Mouse (Mus musculus) layer of hippocampus, adult 8-10 months (tissue): ENCODE measurements at regions not wholly inside any gene's neighbourhood (a gene's known extent, or its start where the extent isn't known, plus 50 kb on each side); places are given as distances from the start of the nearest gene placed in this dataset.
"Not testable (repeated sequence)": the region's sequence is repeated elsewhere in the genome, so short reads cannot be mapped to it uniquely, and the experiment has no call there.

Experiments used
- DNase-seq, 2 experiments: peaks; one replicate each; pipeline ENCODE4 v3.0.0; 2022; ENCODE audit warnings: low spot score in 2 of 2

DNA sequence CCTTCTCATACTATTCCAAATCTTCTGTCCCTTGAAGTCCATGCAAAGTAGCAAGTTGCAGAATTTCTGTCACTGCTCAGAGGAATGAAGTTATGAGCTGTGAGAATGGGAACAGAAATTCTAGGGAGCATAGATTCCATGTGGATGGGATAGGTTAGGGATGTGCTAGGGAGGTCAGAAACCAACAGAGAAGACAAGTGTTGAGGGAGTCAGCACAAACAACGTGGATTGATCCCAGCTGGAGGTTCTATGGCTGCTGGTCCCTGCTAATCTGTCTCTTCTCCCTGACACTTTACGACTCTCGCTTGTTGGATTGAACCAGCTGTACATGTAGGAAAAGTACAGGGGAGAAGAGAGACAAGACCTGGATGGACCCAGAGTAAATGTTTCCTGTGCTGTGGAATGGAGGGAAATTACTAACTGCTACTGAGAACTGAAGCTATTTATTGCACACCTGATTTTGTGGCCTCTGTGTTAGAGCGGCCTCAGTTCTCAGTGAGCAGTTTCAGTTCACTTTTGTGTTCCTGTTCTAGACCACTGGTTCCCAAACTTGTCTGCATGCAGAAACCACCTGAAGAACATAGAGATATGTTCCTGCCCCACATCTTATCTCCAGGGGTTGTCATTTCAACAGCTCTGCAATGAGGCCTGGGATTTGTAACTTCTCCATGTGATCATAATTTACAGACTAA is 151.0 kb downstream of the Ube2e3 start:
- no peak for DNase-seq

- no peak for DNase-seq
Observed at GRCm38 (mm10) chr2:79022954-79023353, 155.0 kb downstream of the Ube2e3 start.

DNA sequence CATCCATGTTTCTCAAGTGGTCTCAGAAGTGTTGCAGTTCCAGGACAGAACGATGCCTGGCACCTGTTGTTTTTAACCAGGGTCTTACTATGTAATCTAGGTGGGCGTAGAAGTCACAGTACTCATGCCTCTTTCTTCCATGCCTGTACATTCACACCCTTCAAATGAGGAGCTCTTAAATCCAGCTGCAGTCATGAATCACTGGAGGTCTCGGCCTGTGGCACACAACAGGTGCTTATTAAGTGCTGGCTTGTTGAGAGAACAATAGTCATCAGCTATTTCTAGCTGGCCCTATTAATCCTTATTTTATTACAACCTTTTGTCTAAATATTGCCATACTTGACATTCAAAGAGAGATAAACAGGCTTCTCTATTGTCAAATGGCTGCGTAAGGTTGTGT is 157.8 kb downstream of the Ube2e3 start:
- DNase-seq = no peak

DNA sequence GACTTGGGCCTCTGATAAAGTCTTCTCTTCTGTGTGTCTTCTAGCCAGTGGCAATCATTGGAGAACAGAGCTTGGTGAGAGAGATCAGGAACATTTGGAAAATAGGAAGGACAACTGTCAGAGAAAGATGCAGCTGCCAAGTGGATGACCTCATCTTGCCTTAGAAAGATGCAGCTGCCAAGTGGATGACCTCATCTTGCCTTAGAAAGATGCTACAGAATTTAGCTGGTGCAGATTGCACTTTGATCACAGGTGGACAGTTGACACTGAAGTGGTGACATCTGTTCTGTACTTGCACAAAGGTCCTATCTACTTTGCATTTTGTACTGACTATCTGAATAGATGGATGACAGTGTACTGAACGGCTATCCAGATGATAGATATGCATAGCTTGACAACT is 163.1 kb downstream of the Ube2e3 start:
- no peak for DNase-seq

- DNase-seq = no peak
Observed at GRCm38 (mm10) chr2:79036296-79036695, 168.4 kb downstream of the Ube2e3 start.

DNA sequence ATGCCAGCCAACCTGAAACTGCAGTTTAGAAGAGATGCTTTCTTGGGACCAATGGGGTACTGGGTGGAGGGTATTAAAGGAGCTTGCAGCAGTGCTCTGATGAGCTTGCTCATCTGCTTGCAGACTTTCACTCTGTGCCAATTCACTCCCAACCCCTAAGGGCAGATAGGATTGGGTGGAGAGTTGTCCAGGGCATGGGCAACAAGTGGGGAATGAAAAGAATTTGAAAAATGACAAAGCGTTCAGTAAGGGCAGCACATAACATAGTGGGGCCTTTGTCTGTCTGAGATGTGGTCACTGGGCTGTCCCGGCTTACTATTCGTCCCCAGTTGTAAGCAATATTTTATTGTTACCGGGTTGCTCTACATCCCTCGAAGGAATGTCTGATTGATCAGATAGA is 170.7 kb downstream of the Ube2e3 start:
- DNase-seq = no peak

DNA sequence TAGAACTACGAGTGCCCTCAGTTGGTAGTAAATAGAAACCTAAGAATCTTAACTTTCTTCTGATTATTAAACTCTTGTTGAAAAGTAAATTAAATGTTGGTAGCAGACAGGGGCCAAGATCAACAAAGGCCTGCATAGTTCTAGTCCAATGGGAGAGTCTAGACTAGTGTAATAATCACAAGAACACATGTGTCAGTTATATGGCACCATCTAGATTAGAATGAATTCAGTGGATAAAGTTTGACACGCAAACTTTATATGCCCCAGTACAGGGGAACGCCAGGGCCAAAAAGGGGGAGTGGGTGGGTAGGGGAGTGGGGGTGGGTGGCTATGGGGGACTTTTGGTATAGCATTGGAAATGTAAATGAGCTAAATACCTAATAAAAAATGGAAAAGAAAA is 176.9 kb downstream of the Ube2e3 start:
- DNase-seq = not testable (repeated sequence)

DNA sequence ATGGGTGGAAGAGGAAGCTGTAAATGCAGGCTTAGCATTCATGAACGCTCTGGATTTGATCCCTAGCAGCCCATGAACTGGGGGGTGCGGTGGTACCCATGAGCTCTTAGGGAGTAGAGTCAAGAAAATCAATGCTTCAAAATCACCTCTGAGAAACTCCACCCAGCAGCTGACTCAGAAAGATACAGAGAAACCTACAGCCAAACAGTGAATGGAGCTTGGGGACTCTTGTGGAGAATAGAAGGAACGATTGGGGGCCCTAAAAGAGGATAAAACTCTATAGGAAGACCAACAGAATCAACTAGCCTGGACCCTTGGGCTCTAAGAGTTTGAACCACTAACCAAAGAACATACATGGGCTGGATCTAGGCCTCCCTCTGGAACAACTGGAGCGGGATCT is 177.6 kb downstream of the Ube2e3 start:
- no peak for DNase-seq

GRCm38 (mm10) chr2:79048020-79048419 is 180.1 kb downstream of the Ube2e3 start:
- peak; percentile 10 to 29 for DNase-seq

- DNase-seq = no peak
Observed at GRCm38 (mm10) chr2:79048777-79049537, 181.0 kb downstream of the Ube2e3 start.

GRCm38 (mm10) chr2:79050495-79051046 is 182.6 kb downstream of the Ube2e3 start:
- no peak for DNase-seq

DNA sequence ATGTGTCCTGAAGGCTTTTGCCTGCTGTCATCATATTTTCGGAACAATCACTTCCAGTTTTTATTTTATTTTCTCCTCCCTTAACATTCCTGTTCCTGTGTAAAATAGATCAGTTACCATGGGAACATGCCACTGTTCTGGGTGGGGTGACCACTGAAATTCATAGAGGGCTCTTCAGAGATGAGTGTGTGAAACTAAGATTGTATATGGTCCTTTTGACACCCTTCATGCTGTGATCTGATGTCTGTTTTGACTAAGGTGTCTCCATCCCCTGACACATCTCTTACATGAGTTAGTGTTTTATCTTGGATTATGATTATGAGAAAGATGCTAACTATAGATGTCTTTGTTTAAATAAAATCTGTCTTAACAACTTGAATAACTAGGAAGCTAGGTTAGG is 184.3 kb downstream of the Ube2e3 start:
- no peak for DNase-seq

GRCm38 (mm10) chr2:79056138-79056537 is 188.2 kb downstream of the Ube2e3 start:
- DNase-seq = peak in 1 of 2 experiments; percentile 11

DNA sequence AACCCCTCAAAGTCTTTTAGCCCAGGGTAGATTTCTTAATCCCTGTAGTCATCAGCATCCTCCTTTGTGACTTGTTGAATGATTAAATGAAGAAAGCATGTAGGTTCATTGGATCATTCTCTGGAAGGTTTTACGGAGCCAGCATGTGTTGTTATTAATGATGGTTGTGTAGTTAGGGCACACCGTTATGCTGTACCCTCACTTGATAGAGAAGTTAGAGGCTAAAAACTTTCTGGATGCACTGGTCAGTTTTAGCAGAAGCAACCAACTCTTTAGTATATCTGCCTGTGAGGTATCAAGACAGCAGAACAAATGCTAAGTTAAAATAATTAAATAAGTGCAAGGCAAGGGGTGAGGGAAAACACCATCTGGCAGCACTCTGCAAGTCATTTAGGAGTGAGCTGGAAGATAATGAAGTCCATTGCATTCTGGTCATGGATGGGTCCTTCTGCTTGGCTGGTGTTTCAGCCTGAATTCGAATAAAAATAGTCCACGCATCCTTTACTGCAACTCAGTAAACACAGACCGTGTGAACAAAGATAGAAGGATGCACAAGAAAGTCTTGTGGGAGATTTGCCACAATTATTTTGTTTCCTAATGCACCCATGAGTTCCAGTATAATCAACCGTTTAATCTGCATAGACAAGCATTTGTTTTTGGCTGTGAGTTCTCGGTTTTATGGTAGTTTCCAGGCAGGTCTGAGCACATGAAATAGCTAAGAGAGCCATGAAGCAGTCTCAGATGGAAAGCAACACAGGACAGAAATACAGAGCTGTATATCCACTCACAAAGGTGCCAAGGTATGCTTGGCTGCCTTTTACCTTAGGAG is 191.4 kb downstream of the Ube2e3 start:
- no peak for DNase-seq

GRCm38 (mm10) chr2:79059944-79060238 is 192.0 kb downstream of the Ube2e3 start:
- DNase-seq = no peak

GRCm38 (mm10) chr2:79060320-79060719 is 192.4 kb downstream of the Ube2e3 start:
- DNase-seq = no peak

DNA sequence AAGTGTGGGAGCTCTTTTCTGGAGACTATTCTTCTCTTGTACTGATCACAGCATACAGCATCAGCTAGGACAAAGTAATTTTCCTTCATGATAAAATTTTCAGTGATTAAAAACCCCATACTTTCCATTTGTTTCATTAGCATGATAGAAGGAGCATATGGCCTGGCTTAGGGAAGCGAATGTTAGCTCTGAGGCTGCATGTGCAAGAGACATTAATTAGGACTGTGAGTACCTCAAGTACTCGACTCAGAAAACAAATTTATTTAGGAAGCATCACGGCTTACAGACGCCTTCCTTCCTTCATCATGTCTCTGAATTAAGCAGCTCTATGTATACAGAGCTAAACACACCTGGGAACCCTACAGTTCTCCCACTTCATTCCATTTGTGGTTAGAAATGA is 193.6 kb upstream of the Itga4 start:
- DNase-seq = peak; percentile 21 to 50

GRCm38 (mm10) chr2:79062196-79062636 is 193.0 kb upstream of the Itga4 start:
- DNase-seq = peak; percentile 9 to 24

GRCm38 (mm10) chr2:79063641-79064040 is 191.6 kb upstream of the Itga4 start:
- DNase-seq = no peak

GRCm38 (mm10) chr2:79065321-79065720 is 189.9 kb upstream of the Itga4 start:
- DNase-seq = no peak

GRCm38 (mm10) chr2:79076115-79076514 is 179.1 kb upstream of the Itga4 start:
- DNase-seq = no peak

- no peak for DNase-seq
Observed at GRCm38 (mm10) chr2:79078836-79079394, 176.3 kb upstream of the Itga4 start.
